Mouse (Mus musculus): ENCODE results near the gene Kctd13. TPM values are rescaled to one million over a fixed set of nuclear protein-coding genes. Genes with fewer than 3 reads are reported as not detected.
A peak's percentile ranks its signal among the peaks of the same experiment; 100 is the strongest.

The Kctd13 gene
- polyA plus RNA-seq, 1 experiment from 2014 or later: 58.1 TPM

GRCm38 (mm10) chr7:126967361-126967760 is 38.7 kb downstream of the Kctd13 start:
- H3K27me3 ChIP-seq: peaks cover 16% of the 10 kb centered on the region
- 63% methylated on average over 6 of the region's 6 CpGs for WGBS
- H3K4me3 ChIP-seq: no peak overlapping the region
- H3K27ac ChIP-seq: no peak overlapping the region
- H3K9ac ChIP-seq: no peak overlapping the region
- ATAC-seq (ENCODE audit: low FRiP score): no peak
- H3K9me3 ChIP-seq (replicated peaks): no peaks in the 10 kb centered on the region
- H3K4me2 ChIP-seq (replicated peaks): no peak overlapping the region
- H3K36me3 ChIP-seq: peaks cover 50% of the 10 kb centered on the region
- H3K4me1 ChIP-seq: no peaks in the 10 kb centered on the region

GRCm38 (mm10) chr7:126975493-126975892 is 46.8 kb downstream of the Kctd13 start:
- Histone ChIP-seq H3K27ac (peak overlapping the region; percentile 96; the same call in 1 of the 2 replicates), H3K4me2 (replicated peaks) (peak overlapping the region; percentile 89), H3K9ac (peak overlapping the region; percentile 33; the same call in 1 of the 2 replicates), H3K27me3 (no peaks in the 10 kb centered on the region), H3K4me1 (peaks cover 14% of the 10 kb centered on the region), H3K4me3 (peak overlapping the region; percentile 79), H3K36me3 (peaks cover 39% of the 10 kb centered on the region), H3K9me3 (replicated peaks) (no peaks in the 10 kb centered on the region)
- 9% methylated on average over 8 of the region's 8 CpGs for WGBS
- no peak; the same call in 1 of the 2 replicates for ATAC-seq (ENCODE audit: low FRiP score)

GRCm38 (mm10) chr7:126975893-126975949 is 47.0 kb downstream of the Kctd13 start, which contains the start of gene Cdipt:
Cdipt (plus strand) TSS chr7:126975914.
- peak within 1 kb of the TSS; percentile 79 for H3K4me3 ChIP-seq
- H3K9ac ChIP-seq: peak within 1 kb of the TSS; percentile 92
- peaks cover 39% of the 10 kb centered on the region for H3K36me3 ChIP-seq
- no peaks in the 10 kb centered on the region for H3K27me3 ChIP-seq
- peak within 1 kb of the TSS; percentile 96 for H3K27ac ChIP-seq
- H3K4me2 ChIP-seq (replicated peaks): peak within 1 kb of the TSS; percentile 89
- 4% methylated on average over 1 of the region's 1 CpGs for WGBS
- H3K9me3 ChIP-seq (replicated peaks): no peaks in the 10 kb centered on the region
- ATAC-seq (ENCODE audit: low FRiP score): no peak
- H3K4me1 ChIP-seq: peaks cover 14% of the 10 kb centered on the region

GRCm38 (mm10) chr7:126975950-126976866 is 47.5 kb downstream of the Kctd13 start, which contains the start of gene Cdiptos:
Cdiptos (minus strand) TSS chr7:126976098.
- Histone ChIP-seq H3K4me3 (peak within 1 kb of the TSS; percentile 79), H3K4me1 (peaks cover 14% of the 10 kb centered on the region), H3K36me3 (peaks cover 38% of the 10 kb centered on the region), H3K9ac (peak within 1 kb of the TSS; percentile 92), H3K9me3 (replicated peaks) (no peaks in the 10 kb centered on the region), H3K27ac (peak within 1 kb of the TSS; percentile 96), H3K27me3 (no peaks in the 10 kb centered on the region), H3K4me2 (replicated peaks) (peak within 1 kb of the TSS; percentile 89)
- WGBS: under 1% methylated on average over 54 of the region's 55 CpGs
- ATAC-seq (ENCODE audit: low FRiP score): peak; percentile 94

GRCm38 (mm10) chr7:126976878-126977459 is 48.3 kb downstream of the Kctd13 start:
- H3K4me1 ChIP-seq: peaks cover 14% of the 10 kb centered on the region
- H3K4me2 ChIP-seq (replicated peaks): peak overlapping the region; percentile 89
- 0 out of 2 replicates have a peak, but pooled peaks have one; percentile 9 for ATAC-seq (ENCODE audit: low FRiP score)
- H3K9ac ChIP-seq: peak overlapping the region; percentile 92
- H3K36me3 ChIP-seq: peaks cover 34% of the 10 kb centered on the region
- no peaks in the 10 kb centered on the region for H3K27me3 ChIP-seq
- H3K27ac ChIP-seq: peak overlapping the region; percentile 96
- no peaks in the 10 kb centered on the region for H3K9me3 ChIP-seq (replicated peaks)
- 26% methylated on average over 14 of the region's 14 CpGs for WGBS
- H3K4me3 ChIP-seq: peak overlapping the region; percentile 79

GRCm38 (mm10) chr7:126978841-126979240 is 50.2 kb downstream of the Kctd13 start:
- 92% methylated on average over 6 of the region's 6 CpGs for WGBS
- no peak overlapping the region for H3K9ac ChIP-seq

GRCm38 (mm10) chr7:126981601-126982000 is 52.9 kb downstream of the Kctd13 start:
- Histone ChIP-seq H3K4me3 (no peak overlapping the region), H3K4me1 (peaks cover 10% of the 10 kb centered on the region), H3K4me2 (replicated peaks) (no peak overlapping the region), H3K27ac (no peak overlapping the region), H3K9me3 (replicated peaks) (no peaks in the 10 kb centered on the region), H3K36me3 (peaks cover 32% of the 10 kb centered on the region), H3K9ac (no peak overlapping the region), H3K27me3 (no peaks in the 10 kb centered on the region)
- no peak for ATAC-seq (ENCODE audit: low FRiP score)
- WGBS: 96% methylated on average over 2 of the region's 2 CpGs

More at GRCm38 (mm10) chr7:126978841-126979240, 50.2 kb downstream of the Kctd13 start:
- peaks cover 32% of the 10 kb centered on the region for H3K36me3 ChIP-seq
- H3K9me3 ChIP-seq (replicated peaks): no peaks in the 10 kb centered on the region
- no peak for ATAC-seq (ENCODE audit: low FRiP score)
- H3K4me1 ChIP-seq: peaks cover 14% of the 10 kb centered on the region
- H3K4me2 ChIP-seq (replicated peaks): no peak overlapping the region
- no peaks in the 10 kb centered on the region for H3K27me3 ChIP-seq
- no peak overlapping the region for H3K4me3 ChIP-seq
- H3K27ac ChIP-seq: no peak overlapping the region

GRCm38 (mm10) chr7:126982054-126982453 is 53.4 kb downstream of the Kctd13 start:
- no peaks in the 10 kb centered on the region for H3K9me3 ChIP-seq (replicated peaks)
- no peak overlapping the region for H3K9ac ChIP-seq
- no peak overlapping the region for H3K27ac ChIP-seq
- peaks cover 7% of the 10 kb centered on the region for H3K4me1 ChIP-seq
- no peak overlapping the region for H3K4me3 ChIP-seq
- WGBS: 96% methylated on average over 4 of the region's 4 CpGs
- no peaks in the 10 kb centered on the region for H3K27me3 ChIP-seq
- peaks cover 32% of the 10 kb centered on the region for H3K36me3 ChIP-seq
- H3K4me2 ChIP-seq (replicated peaks): no peak overlapping the region
- ATAC-seq (ENCODE audit: low FRiP score): no peak

GRCm38 (mm10) chr7:126983113-126983512 is 54.4 kb downstream of the Kctd13 start:
- no peak overlapping the region for H3K4me3 ChIP-seq
- no peak for ATAC-seq (ENCODE audit: low FRiP score)
- 0 out of 2 replicates have a peak, but pooled peaks cover 2% of the 10 kb centered on the region for H3K4me1 ChIP-seq
- H3K27ac ChIP-seq: no peak overlapping the region
- H3K9ac ChIP-seq: no peak overlapping the region
- H3K9me3 ChIP-seq (replicated peaks): no peaks in the 10 kb centered on the region
- no peaks in the 10 kb centered on the region for H3K27me3 ChIP-seq
- H3K36me3 ChIP-seq: peaks cover 30% of the 10 kb centered on the region
- H3K4me2 ChIP-seq (replicated peaks): no peak overlapping the region
- WGBS: 86% methylated on average over 7 of the region's 7 CpGs

GRCm38 (mm10) chr7:126984667-126985444 is 56.2 kb downstream of the Kctd13 start:
- no peak for ATAC-seq (ENCODE audit: low FRiP score)
- Histone ChIP-seq H3K4me1 (no peaks in the 10 kb centered on the region), H3K9ac (no peak overlapping the region), H3K4me2 (replicated peaks) (no peak overlapping the region), H3K27ac (no peak overlapping the region), H3K4me3 (no peak overlapping the region), H3K9me3 (replicated peaks) (no peaks in the 10 kb centered on the region), H3K27me3 (no peaks in the 10 kb centered on the region), H3K36me3 (peaks cover 13% of the 10 kb centered on the region)
- 59% methylated on average over 10 of the region's 10 CpGs for WGBS

GRCm38 (mm10) chr7:126986319-126986718 is 57.6 kb downstream of the Kctd13 start:
- no peak overlapping the region for H3K9ac ChIP-seq
- ATAC-seq (ENCODE audit: low FRiP score): no peak
- no peak overlapping the region for H3K4me3 ChIP-seq
- H3K9me3 ChIP-seq (replicated peaks): no peaks in the 10 kb centered on the region
- no peak overlapping the region for H3K4me2 ChIP-seq (replicated peaks)
- no peak overlapping the region for H3K27ac ChIP-seq
- H3K4me1 ChIP-seq: no peaks in the 10 kb centered on the region
- H3K36me3 ChIP-seq: peaks cover under 1% of the 10 kb centered on the region; the same call in 1 of the 2 replicates
- H3K27me3 ChIP-seq: no peaks in the 10 kb centered on the region
- 42% methylated on average over 9 of the region's 9 CpGs for WGBS

- Histone ChIP-seq H3K9ac (no peak overlapping the region), H3K4me1 (0 out of 2 replicates have a peak, but pooled peaks cover 2% of the 10 kb centered on the region), H3K27me3 (no peaks in the 10 kb centered on the region), H3K4me3 (no peak overlapping the region), H3K4me2 (replicated peaks) (no peak overlapping the region), H3K9me3 (replicated peaks) (no peaks in the 10 kb centered on the region), H3K36me3 (no peaks in the 10 kb centered on the region), H3K27ac (no peak overlapping the region)
- no peak for ATAC-seq (ENCODE audit: low FRiP score)
- WGBS: 72% methylated on average over 8 of the region's 8 CpGs
These were observed 60.1 kb downstream of the Kctd13 start for GRCm38 (mm10) chr7:126988816-126989215.
